Mouse (Mus musculus) MEL (cell line): ENCODE measurements around the gene Ran. TPM values are rescaled to one million over a fixed set of nuclear protein-coding genes. Genes with fewer than 3 reads are reported as not detected.

Experiments
- DNase-seq: peaks from one replicate; pipeline ENCODE4 v3.0.0; 2011; ENCODE audit warnings: low read depth, low spot score
- H3K27ac ChIP-seq: 2 replicates; pipeline ENCODE4 v1.5.1; 2012; ENCODE audit warnings: low read depth, mild to moderate bottlenecking, control low read depth, low read length, moderate library complexity; ENCODE audit not compliant: control insufficient read depth
- H3K27me3 ChIP-seq, 2 experiments: fragments of 150-350 bp in 1 of 2; sonication (generic) in 1 of 2; 2 replicates each; pipeline ENCODE4 v1.6.1; 2012; ENCODE audit warnings: low read length in 2 of 2, mild to moderate bottlenecking in 2 of 2, improper control_type of control experiment in 1 of 2, moderate library complexity in 1 of 2; ENCODE audit not compliant: insufficient read depth in 2 of 2, control insufficient read depth in 1 of 2
- H3K36me3 ChIP-seq, 2 experiments: 2 replicates each; pipeline ENCODE4 v1.6.1; 2012 to 2014; ENCODE audit warnings: low read length in 2 of 2, improper control_type of control experiment in 1 of 2, inconsistent platforms in 1 of 2, mild to moderate bottlenecking in 1 of 2; ENCODE audit not compliant: insufficient read depth in 2 of 2, control insufficient read depth in 1 of 2
- H3K4me1 ChIP-seq, 2 experiments: fragments of 150-350 bp in 1 of 2; sonication (generic) in 1 of 2; 2 replicates each; pipeline ENCODE4 v1.6.1; 2012; ENCODE audit warnings: low read length in 2 of 2, improper control_type of control experiment in 1 of 2, mild to moderate bottlenecking in 1 of 2; ENCODE audit not compliant: insufficient read depth in 2 of 2, control insufficient read depth in 1 of 2
- H3K4me3 ChIP-seq, 2 experiments: fragments of 150-350 bp in 1 of 2; sonication (generic) in 1 of 2; 2 replicates each; pipeline ENCODE4 v1.5.1; 2012; ENCODE audit warnings: low read depth in 2 of 2, low read length in 2 of 2, mild to moderate bottlenecking in 2 of 2, moderate library complexity in 2 of 2, control low read depth in 1 of 2, improper control_type of control experiment in 1 of 2; ENCODE audit not compliant: control insufficient read depth in 1 of 2, insufficient read depth in 1 of 2
- H3K79me2 ChIP-seq: 2 replicates; pipeline ENCODE4 v1.6.1; 2012; ENCODE audit warnings: mild to moderate bottlenecking, low read length, moderate library complexity; ENCODE audit not compliant: control insufficient read depth, poor library complexity, insufficient read depth
- H3K9ac ChIP-seq: 2 replicates; pipeline ENCODE4 v1.6.1; 2012; ENCODE audit warnings: low read depth, mild to moderate bottlenecking, control low read depth, low read length, moderate library complexity; ENCODE audit not compliant: control insufficient read depth, poor library complexity, severe bottlenecking
- H3K9me3 ChIP-seq: fragments of 150-350 bp; sonication (generic); replicated peaks from 2 replicates; pipeline ENCODE4 v1.6.1; 2012; ENCODE audit warnings: mild to moderate bottlenecking, low read length, improper control_type of control experiment, moderate library complexity; ENCODE audit not compliant: insufficient read depth
- USF1 ChIP-seq: IDR thresholded peaks from 2 replicates; pipeline ENCODE4 v1.6.1; 2014; ENCODE audit warnings: low read depth, mild to moderate bottlenecking, inconsistent platforms, low read length, improper control_type of control experiment, moderate library complexity
- ZMIZ1 ChIP-seq: IDR thresholded peaks from 2 replicates; pipeline ENCODE4 v1.6.1; 2012; ENCODE audit warnings: low read depth, mild to moderate bottlenecking, inconsistent platforms, low read length, improper control_type of control experiment, moderate library complexity
- polyA plus RNA-seq, 2 experiments: library from polyadenylated mRNA; stranded (reverse) in 1 of 2; unstranded in 1 of 2; fragments of >175 nt in 1 of 2; fragments of >200 nt in 1 of 2; gene quantifications; 2 replicates each; pipeline versions ENCODE4 v1.2.1 to v1.2.4; 2012; ENCODE audit warnings: low replicate concordance in 2 of 2, low read depth in 1 of 2; ENCODE audit not compliant: insufficient read length in 2 of 2, insufficient read depth in 1 of 2, missing spikeins in 1 of 2
- total RNA-seq: library from RNA; depleted of rRNA; stranded (reverse); fragments of 300-350 nt; gene quantifications from 2 replicates; pipeline ENCODE4 v1.2.3, GENCODE M21; 2012; rRNA removed

Ran gene
- total and polyA plus RNA-seq, 3 experiments, result 91.6 to 2,479 (median 950) TPM

DNA sequence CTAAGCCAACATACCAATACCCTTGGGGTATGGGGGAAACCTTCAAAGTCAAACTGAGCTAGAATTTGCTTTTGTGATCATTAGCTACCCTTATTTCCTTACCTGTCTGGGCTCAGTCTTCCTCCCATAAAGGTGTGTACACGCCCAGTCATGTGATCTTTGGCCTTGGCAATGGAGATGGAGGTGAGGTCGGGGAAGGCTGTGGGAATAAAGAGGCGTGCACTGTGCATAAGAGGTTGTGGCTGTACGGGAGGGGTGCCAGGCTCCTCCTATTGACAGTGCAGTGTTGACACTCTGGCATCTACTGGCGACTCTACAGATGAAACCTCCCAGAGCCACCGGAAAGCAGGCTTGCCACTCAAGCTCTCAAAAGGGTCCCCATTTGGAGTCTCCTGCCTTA is 53.5 kb downstream of the Ran start:
- Histone ChIP-seq H3K79me2 (no peaks in the 10 kb centered on the region), H3K4me1 (peaks cover 17 to 22% of the 10 kb centered on the region in 2 experiments), H3K27ac (no peak overlapping the region), H3K27me3 (no peaks in the 10 kb centered on the region), H3K9ac (no peak overlapping the region), H3K36me3 (peaks cover 0 to 21% of the 10 kb centered on the region in 2 experiments; a peak in 2 of 4 replicates), H3K9me3 (no peaks in the 10 kb centered on the region), H3K4me3 (no peak overlapping the region)
- TF ChIP-seq USF1 (0 out of 2 replicates have a peak, but pooled peaks have one; percentile 14), ZMIZ1 (no peak)
- no peak for DNase-seq

Other genes with a start within 250 kb of the Ran start
- not detected in 2 replicates for gene Rimbp2, start 66.6 kb upstream of the Ran start, total RNA-seq
- gene Rimbp2, start 66.6 kb upstream of the Ran start, polyA plus RNA-seq, result not detected
- gene Stx2, start 11.5 kb upstream of the Ran start, total RNA-seq, result 69.0 and 84.8 TPM in 2 replicates
- 10 to 100 TPM in 1 of 2 experiments, not detected in 1; 97.1 TPM for gene Stx2, start 11.5 kb upstream of the Ran start, polyA plus RNA-seq
- gene Adgrd1, start 76.7 kb downstream of the Ran start, total RNA-seq, result 0.27 and 0.29 TPM in 2 replicates
- under 1 TPM in 1 of 2 experiments, not detected in 1; 0.56 TPM for gene Adgrd1, start 76.7 kb downstream of the Ran start, polyA plus RNA-seq